Mouse (Mus musculus): ENCODE measurements around the gene Rps6ka2. TPM values are rescaled to one million over a fixed set of nuclear protein-coding genes. Genes with fewer than 3 reads are reported as not detected.

The Rps6ka2 gene
- polyA plus RNA-seq, 1 experiment from 2014 or later: 21.6 TPM

DNA sequence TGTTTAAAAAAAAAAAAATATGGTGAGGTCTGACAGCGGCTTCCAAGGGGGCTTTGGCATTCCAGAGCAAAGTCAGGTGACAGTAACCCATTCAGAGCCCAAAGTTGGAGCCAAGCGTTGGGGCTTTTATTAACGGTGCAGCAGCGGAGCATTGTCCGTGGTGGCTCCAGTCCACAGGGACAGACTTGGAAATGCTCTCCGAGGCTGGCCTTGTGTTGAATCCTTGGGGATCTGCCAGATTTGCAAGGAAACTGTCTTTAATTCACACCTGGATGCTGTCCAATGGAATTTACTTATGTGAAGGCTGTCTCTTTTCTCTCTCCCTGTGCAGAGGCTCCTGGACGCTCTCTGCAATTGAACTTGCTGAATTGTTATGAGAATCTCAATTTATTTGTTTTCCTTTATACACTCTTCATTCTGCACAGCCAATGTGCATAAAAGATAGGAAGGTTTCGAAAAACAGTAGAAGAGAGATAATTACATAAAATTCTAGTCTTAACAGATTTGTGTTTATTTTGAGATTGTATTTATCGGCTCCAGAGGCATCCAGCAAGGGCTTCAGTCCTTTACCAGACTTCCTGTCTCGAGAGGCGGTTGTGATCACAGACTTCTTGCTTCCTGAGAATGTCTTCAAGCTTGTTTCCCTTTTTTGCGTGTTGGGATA, 95.9 kb downstream of the Rps6ka2 start:
- no peaks in the 10 kb centered on the region for H3K9me3 ChIP-seq
- no peak overlapping the region for H3K9ac ChIP-seq (replicated peaks)
- ATAC-seq: no peak
- H3K36me3 ChIP-seq: peaks cover 9% of the 10 kb centered on the region
- no peak overlapping the region for H3K4me2 ChIP-seq (replicated peaks)
- H3K4me3 ChIP-seq (replicated peaks): no peak overlapping the region
- WGBS: 36% methylated on average over 12 of the region's 12 CpGs
- peaks cover 24% of the 10 kb centered on the region for H3K4me1 ChIP-seq (replicated peaks)
- 0 out of 2 replicates have a peak overlapping the region, but pooled peaks have one; percentile 19 for H3K27ac ChIP-seq
- H3K27me3 ChIP-seq: no peaks in the 10 kb centered on the region

DNA sequence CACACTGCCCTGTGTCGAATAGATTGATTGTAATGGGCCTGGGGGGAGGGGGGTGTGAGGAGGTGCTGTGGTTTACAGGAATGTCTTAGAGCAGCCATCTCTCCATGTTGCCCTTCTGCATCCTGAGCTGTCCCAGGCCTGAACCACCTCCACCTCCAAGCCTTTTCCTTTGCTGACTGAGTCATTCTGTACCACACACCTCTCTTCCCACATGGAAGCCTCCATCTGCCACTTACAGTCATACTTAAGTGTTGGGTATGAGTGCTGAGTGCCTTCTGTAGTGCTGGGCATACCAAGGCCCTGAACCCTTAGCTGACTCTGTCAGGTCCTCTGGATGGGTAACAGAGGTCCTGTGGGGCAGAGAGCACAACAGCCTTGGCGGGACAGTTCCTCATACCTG, 97.9 kb downstream of the Rps6ka2 start:
- no peak for ATAC-seq
- no peak overlapping the region for H3K9ac ChIP-seq (replicated peaks)
- no peaks in the 10 kb centered on the region for H3K27me3 ChIP-seq
- H3K36me3 ChIP-seq: peaks cover 9% of the 10 kb centered on the region
- no peak overlapping the region for H3K27ac ChIP-seq
- H3K4me2 ChIP-seq (replicated peaks): no peak overlapping the region
- peaks cover 27% of the 10 kb centered on the region for H3K4me1 ChIP-seq (replicated peaks)
- WGBS: 96% methylated on average over 2 of the region's 2 CpGs
- no peak overlapping the region for H3K4me3 ChIP-seq (replicated peaks)
- H3K9me3 ChIP-seq: no peaks in the 10 kb centered on the region

DNA sequence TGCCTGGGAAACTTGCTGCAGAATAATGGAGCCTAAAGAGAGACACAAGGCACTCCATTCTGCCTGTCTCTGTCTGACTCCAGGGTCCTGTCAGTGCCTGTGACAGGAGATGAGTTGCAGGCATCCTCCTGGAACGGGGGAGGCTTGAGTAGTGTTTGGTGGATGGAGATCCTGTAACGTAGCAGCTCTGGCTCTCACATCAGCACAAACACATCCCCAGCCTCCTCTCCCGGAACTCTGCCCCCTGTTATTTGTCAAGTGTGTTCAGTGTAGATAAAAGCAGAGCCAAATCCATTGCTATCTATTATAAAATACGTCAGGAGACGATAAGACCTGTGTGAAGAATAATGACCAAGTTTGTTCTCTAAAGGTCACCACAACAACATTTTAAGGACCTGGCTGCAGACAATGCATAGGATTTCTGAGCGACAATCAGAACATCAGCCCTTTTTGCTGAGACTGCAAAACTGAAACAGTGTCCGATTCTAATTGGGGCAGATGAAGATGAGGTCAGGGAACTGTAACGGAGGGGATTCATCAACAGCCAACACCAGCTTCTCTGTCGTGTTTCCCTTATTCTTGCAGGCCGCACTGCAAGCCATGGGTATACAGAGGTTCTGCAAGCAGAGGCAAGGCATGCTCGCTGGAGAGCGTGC, 99.4 kb downstream of the Rps6ka2 start:
- peak overlapping the region; percentile 22 for H3K27ac ChIP-seq
- 69% methylated on average over 12 of the region's 12 CpGs for WGBS

DNA sequence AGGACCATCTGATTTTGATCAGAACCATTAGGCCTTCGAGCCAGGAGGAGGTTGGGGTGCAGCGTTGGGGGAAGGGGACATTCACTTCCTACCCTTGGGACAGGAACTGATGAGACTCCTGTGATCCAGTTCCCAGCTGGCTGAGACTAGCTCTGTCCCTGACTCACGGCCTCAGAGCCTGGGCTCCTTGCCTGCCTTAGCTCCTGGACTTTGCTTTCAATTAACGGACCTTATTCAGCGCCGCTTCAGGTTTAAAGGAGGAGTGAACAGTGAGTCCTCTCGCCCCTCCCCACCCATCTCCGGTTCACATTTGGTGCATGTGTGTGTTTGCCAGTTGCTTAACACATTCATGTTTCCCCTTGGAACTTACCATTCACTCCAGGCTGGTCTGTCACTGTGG, 100.6 kb downstream of the Rps6ka2 start:
- no peak overlapping the region for H3K9ac ChIP-seq (replicated peaks)
- peaks cover 28% of the 10 kb centered on the region for H3K4me1 ChIP-seq (replicated peaks)
- H3K9me3 ChIP-seq: no peaks in the 10 kb centered on the region
- peaks cover 4% of the 10 kb centered on the region; the same call in 1 of the 2 replicates for H3K36me3 ChIP-seq
- 87% methylated on average over 8 of the region's 8 CpGs for WGBS
- H3K27ac ChIP-seq: no peak overlapping the region
- no peak overlapping the region for H3K4me3 ChIP-seq (replicated peaks)
- H3K4me2 ChIP-seq (replicated peaks): no peak overlapping the region
- no peak for ATAC-seq
- H3K27me3 ChIP-seq: no peaks in the 10 kb centered on the region

More for the DNA sequence above, 99.4 kb downstream of the Rps6ka2 start:
- ATAC-seq: no peak
- Histone ChIP-seq H3K4me2 (replicated peaks) (no peak overlapping the region), H3K27me3 (no peaks in the 10 kb centered on the region), H3K4me3 (replicated peaks) (no peak overlapping the region), H3K36me3 (no peaks in the 10 kb centered on the region; the same call in 1 of the 2 replicates), H3K9ac (replicated peaks) (no peak overlapping the region; the same call in 1 of the 2 replicates), H3K4me1 (replicated peaks) (peaks cover 33% of the 10 kb centered on the region), H3K9me3 (no peaks in the 10 kb centered on the region)

DNA sequence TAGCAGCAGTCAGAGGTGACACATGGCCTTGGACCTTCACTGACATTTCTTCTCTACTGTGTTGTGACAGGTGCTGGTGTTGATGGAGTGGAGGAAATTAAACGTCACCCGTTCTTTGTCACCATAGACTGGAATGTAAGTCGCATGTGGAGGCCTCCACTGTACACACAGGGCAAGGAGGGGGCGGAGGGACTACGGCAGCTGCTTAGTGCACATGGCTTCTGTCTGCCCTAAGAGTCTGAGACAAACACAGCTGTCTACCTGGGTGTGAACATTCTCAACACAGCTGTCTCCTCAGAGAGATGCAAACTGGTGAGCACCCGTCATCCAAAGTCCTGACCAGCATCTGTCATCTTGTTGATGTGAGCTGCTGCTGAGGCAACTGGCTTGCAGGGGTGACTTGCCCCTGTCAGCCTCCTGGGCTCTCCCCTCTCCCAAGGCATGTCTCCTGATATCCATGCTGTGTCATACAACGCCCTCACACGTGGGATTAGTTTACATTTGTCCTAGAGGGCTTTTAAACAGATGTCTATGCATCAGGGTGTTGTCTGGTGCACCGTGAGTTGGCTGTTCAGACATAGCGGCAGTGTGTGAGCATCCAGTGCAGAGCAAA, 101.7 kb downstream of the Rps6ka2 start:
- H3K9me3 ChIP-seq: no peaks in the 10 kb centered on the region
- WGBS: 79% methylated on average over 10 of the region's 10 CpGs
- no peak overlapping the region for H3K4me2 ChIP-seq (replicated peaks)
- no peaks in the 10 kb centered on the region for H3K27me3 ChIP-seq
- no peak overlapping the region for H3K4me3 ChIP-seq (replicated peaks)
- no peak overlapping the region for H3K27ac ChIP-seq
- no peak overlapping the region for H3K9ac ChIP-seq (replicated peaks)
- no peak for ATAC-seq
- H3K4me1 ChIP-seq (replicated peaks): peaks cover 18% of the 10 kb centered on the region
- peaks cover 4% of the 10 kb centered on the region; the same call in 1 of the 2 replicates for H3K36me3 ChIP-seq

DNA sequence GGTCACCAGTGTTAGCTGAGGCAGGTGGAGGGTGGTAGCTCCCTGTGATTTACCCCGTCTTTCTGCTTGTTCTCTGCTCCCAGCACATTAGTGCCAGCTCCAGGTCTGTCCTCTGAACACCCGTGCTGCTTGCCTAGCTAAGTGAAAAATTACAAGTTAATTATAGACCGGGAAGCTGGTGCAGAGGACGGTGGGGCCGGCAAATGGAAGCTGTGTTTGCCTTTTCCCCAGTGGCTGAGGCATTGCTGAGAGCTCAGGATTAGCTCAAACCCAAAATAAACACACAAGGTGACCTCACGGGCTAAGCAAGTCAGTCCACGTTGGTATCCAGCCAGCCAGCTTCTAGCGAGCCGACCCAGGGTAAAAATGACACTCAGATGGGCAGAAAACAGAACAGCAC, 103.1 kb downstream of the Rps6ka2 start:
- Histone ChIP-seq H3K27me3 (no peaks in the 10 kb centered on the region), H3K4me2 (replicated peaks) (no peak overlapping the region)

DNA sequence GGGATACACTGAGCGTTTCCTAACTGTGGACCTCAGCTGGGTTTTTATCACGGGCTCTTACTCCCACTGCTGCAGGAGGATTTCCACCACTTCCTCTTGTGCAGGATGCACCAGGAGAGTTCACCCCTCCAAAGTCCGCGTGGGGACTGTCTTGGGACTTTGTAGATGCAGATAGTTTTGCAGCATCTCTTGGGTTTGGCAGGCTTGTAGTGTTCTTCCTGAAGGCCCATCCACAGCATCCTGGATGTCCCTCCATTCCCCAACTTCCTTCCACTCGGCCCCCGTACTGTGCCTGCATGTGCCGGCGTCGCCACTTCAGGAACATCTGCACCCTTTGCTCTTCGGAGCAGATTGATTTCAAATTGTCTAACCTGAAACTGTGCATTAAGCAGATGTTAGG, 103.9 kb downstream of the Rps6ka2 start:
- ATAC-seq: no peak
- no peaks in the 10 kb centered on the region for H3K9me3 ChIP-seq
- peaks cover 20% of the 10 kb centered on the region for H3K36me3 ChIP-seq
- no peak overlapping the region for H3K4me2 ChIP-seq (replicated peaks)
- H3K4me3 ChIP-seq (replicated peaks): no peak overlapping the region
- no peak overlapping the region for H3K9ac ChIP-seq (replicated peaks)
- H3K4me1 ChIP-seq (replicated peaks): peaks cover 15% of the 10 kb centered on the region
- WGBS: 95% methylated on average over 10 of the region's 10 CpGs
- no peaks in the 10 kb centered on the region for H3K27me3 ChIP-seq
- H3K27ac ChIP-seq: no peak overlapping the region

More for the DNA sequence above, 103.1 kb downstream of the Rps6ka2 start:
- Histone ChIP-seq H3K27ac (no peak overlapping the region), H3K9ac (replicated peaks) (no peak overlapping the region), H3K4me1 (replicated peaks) (peaks cover 18% of the 10 kb centered on the region), H3K9me3 (no peaks in the 10 kb centered on the region), H3K36me3 (peaks cover 13% of the 10 kb centered on the region; the same call in 1 of the 2 replicates), H3K4me3 (replicated peaks) (no peak overlapping the region)
- ATAC-seq: 0 out of 2 replicates have a peak, but pooled peaks have one; percentile 21
- 68% methylated on average over 9 of the region's 9 CpGs for WGBS

DNA sequence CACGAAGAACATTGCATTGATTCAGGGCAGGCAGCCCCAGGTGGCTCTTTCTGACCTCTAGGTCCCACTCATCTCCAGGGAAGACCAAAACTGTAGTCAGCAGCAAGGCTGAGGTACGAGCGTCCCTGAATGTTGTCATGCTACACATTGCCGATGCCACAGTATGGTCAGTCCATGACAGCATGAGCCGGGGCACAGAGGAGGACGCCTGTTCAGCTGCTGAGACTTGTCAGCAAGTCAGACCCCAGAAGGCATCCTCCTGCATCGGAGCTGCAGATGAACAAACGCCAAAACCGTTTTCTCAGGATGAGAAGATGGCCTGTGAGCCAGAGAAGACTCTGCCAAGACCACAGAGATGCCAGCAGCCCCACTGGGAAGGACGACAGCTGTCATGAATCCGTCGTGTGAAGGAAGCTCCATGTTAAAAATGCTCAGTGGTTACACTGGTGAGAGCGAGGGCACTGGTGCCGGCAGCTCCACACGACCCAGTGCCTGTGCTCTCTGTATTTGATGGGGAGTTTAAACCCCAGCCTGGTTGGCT, 108.9 kb downstream of the Rps6ka2 start:
- whole genome bisulfite sequencing: 92% methylated on average over 15 of the region's 15 CpGs
- no peak overlapping the region for H3K4me3 ChIP-seq (replicated peaks)

DNA sequence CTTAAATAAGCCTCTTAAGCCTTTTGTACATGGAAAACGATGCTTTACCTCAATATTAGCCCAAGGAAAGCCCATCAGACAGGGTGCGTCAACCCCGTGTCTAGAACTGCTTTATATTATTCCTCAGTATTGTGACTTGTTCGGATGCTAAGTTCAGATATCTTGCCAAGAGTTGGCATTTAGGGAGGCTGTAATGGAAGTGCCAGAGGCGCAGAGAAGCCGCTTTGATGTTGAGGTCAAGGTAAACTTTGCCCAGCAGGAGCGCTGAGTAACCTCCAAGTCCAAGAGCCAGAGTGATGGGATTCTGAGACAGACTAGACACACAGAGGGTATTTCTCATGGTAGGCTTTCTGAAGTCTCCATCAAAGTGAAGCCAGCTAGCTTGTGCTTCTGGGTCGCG, 109.3 kb downstream of the Rps6ka2 start:
- H3K9ac ChIP-seq (replicated peaks): no peak overlapping the region
- H3K27me3 ChIP-seq: no peaks in the 10 kb centered on the region
- WGBS: 95% methylated on average over 9 of the region's 9 CpGs
- H3K36me3 ChIP-seq: peaks cover 59% of the 10 kb centered on the region
- ATAC-seq: no peak
- H3K4me3 ChIP-seq (replicated peaks): no peak overlapping the region
- no peaks in the 10 kb centered on the region for H3K9me3 ChIP-seq
- no peak overlapping the region for H3K4me2 ChIP-seq (replicated peaks)
- no peaks in the 10 kb centered on the region; the same call in 1 of the 2 replicates for H3K4me1 ChIP-seq (replicated peaks)
- H3K27ac ChIP-seq: no peak overlapping the region

More for the DNA sequence above, 108.9 kb downstream of the Rps6ka2 start:
- peaks cover 56% of the 10 kb centered on the region for H3K36me3 ChIP-seq
- H3K9ac ChIP-seq (replicated peaks): no peak overlapping the region
- no peak overlapping the region for H3K4me2 ChIP-seq (replicated peaks)
- no peaks in the 10 kb centered on the region for H3K27me3 ChIP-seq
- H3K9me3 ChIP-seq: no peaks in the 10 kb centered on the region
- H3K27ac ChIP-seq: no peak overlapping the region
- H3K4me1 ChIP-seq (replicated peaks): no peaks in the 10 kb centered on the region; the same call in 1 of the 2 replicates
- ATAC-seq: no peak

DNA sequence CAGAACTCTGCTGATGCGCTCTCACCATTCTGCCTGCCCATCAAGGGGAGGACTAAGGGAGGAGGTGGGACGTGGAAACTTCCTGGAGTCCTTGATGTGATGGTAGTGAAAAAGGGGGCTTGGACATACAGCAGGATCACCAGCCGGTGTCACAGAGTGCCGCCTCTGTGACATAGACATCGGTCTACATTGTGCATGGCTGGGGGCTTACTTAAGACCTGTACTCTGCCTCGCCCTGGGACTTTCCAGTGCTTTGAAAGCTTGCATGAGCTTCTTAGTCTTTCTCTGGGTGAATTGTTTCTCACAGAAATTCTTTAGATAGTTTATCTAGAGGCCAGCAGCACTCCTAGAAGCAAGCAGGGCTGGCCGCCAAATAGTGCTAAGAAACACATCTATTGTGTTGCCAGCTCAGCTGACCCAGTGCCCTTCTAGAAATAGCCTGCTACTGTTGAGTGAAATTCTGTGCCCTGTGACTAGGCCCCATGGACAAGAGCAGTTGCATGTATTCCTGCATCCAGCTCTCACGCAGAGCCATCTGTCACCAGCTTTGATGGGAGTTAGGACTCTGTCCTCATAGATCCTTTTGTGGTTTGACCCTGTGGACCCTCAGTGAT, 114.5 kb downstream of the Rps6ka2 start:
- Histone ChIP-seq H3K27me3 (no peaks in the 10 kb centered on the region), H3K27ac (no peak overlapping the region), H3K36me3 (peaks cover 49% of the 10 kb centered on the region), H3K9ac (replicated peaks) (no peak overlapping the region), H3K4me3 (replicated peaks) (no peak overlapping the region), H3K4me1 (replicated peaks) (no peaks in the 10 kb centered on the region; the same call in 1 of the 2 replicates), H3K9me3 (no peaks in the 10 kb centered on the region), H3K4me2 (replicated peaks) (no peak overlapping the region)
- no peak for ATAC-seq
- WGBS: 80% methylated on average over 8 of the region's 8 CpGs

DNA sequence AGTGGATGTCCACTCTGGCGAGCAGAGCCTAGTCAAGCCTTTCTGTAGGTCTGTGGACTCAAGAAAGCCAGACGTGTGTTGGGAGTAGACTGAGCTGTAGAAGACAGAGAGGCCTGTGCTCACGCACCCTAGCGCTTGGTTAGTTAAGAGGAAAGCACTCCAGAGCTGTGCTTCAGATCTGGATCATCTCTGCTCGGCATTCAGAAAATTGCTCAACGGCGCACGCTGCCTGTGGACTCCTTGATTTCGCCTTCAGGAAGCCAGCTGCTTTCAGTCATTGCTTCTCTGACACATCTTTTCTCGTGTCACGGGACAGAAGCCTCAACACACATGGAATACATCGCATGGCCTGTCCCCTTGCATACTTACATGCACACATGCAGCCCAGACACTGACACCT, 115.4 kb downstream of the Rps6ka2 start:
- H3K4me1 ChIP-seq (replicated peaks): no peaks in the 10 kb centered on the region; the same call in 1 of the 2 replicates
- no peak for ATAC-seq
- H3K4me3 ChIP-seq (replicated peaks): no peak overlapping the region
- H3K9me3 ChIP-seq: no peaks in the 10 kb centered on the region
- H3K36me3 ChIP-seq: peaks cover 45% of the 10 kb centered on the region
- H3K27ac ChIP-seq: no peak overlapping the region
- H3K9ac ChIP-seq (replicated peaks): no peak overlapping the region
- H3K27me3 ChIP-seq: no peaks in the 10 kb centered on the region
- no peak overlapping the region for H3K4me2 ChIP-seq (replicated peaks)
- 91% methylated on average over 12 of the region's 12 CpGs for WGBS
